Mouse (Mus musculus): ENCODE measurements around the gene Slc46a2. TPM values are rescaled to one million over a fixed set of nuclear protein-coding genes. Genes with fewer than 3 reads are reported as not detected.

Slc46a2 gene
- polyA plus RNA-seq, 1 experiment from 2014 or later = not detected

DNA sequence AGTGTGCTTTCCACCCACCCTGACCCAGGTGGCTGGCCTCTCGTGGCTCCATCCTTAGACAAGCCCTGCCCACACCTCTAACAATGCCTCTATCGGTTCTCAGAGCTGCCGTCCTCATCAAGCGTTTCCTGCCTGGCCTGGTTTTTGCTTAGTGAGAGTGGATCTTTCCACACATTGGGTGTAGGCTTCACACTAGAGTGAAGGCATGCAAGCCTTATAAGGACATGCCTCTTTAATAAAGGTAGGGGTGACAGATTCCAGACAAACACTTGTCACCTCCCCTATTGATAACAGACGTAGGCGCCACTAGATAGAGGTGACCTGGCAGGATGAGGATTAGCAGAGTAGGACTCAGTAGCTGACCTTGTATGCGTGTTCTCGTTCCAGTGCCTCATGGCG lies 16.3 kb downstream of the Slc46a2 start:
- H3K27ac ChIP-seq = no peak overlapping the region
- no peaks in the 10 kb centered on the region for H3K79me2 ChIP-seq (ENCODE audit: inconsistent target)
- WGBS (ENCODE audit: missing documents) = 95% methylated on average over 9 of the region's 9 CpGs
- H3K36me3 ChIP-seq (ENCODE audit: inconsistent target) = peaks cover 87% of the 10 kb centered on the region
- H3K4me3 ChIP-seq (ENCODE audit: inconsistent target) = no peak overlapping the region

- over 99% methylated on average over 12 of the region's 12 CpGs for WGBS (ENCODE audit: missing documents)
- H3K36me3 ChIP-seq (ENCODE audit: inconsistent target) = peaks cover 93% of the 10 kb centered on the region
- no peak overlapping the region for H3K4me3 ChIP-seq (ENCODE audit: inconsistent target)
Measured at GRCm38 (mm10) chr4:59897814-59898520, 16.9 kb downstream of the Slc46a2 start.

GRCm38 (mm10) chr4:59896000-59896399 lies 18.9 kb downstream of the Slc46a2 start:
- peaks cover 14% of the 10 kb centered on the region for H3K79me2 ChIP-seq (ENCODE audit: inconsistent target)
- peaks cover 99% of the 10 kb centered on the region for H3K36me3 ChIP-seq (ENCODE audit: inconsistent target)
- H3K4me3 ChIP-seq (ENCODE audit: inconsistent target) = no peak overlapping the region
- WGBS (ENCODE audit: missing documents) = 94% methylated on average over 5 of the region's 5 CpGs
- no peak overlapping the region for H3K27ac ChIP-seq

More at GRCm38 (mm10) chr4:59897814-59898520, 16.9 kb downstream of the Slc46a2 start:
- H3K27ac ChIP-seq = no peak overlapping the region
- no peaks in the 10 kb centered on the region for H3K79me2 ChIP-seq (ENCODE audit: inconsistent target)

DNA sequence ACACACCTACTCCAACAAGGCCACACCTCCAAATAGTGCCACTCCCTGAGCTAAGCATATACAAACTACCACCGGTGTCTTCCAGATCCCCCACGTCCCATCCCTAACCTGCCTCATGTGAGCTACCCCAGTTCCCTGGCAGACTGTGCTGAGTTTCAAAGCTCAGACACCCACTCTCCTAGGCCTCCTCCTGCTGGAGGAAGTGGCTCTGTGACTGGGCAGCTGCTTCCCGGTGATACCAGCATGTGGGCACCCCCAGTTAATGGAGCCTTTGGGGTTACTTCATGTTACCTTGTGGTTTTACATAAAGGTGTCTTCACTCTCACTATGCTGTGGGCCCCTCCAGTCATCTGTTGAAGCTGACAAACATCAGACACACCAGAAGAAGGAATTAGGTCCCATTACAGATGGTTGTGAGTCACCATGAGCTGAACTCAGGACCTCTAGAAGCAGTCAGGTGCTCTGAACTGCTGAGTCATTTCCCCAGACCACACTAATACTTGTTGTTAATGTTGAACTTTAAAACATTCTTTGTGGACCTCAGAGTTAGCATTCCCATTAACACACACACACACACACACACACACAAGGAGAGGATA lies 19.8 kb downstream of the Slc46a2 start:
- Histone ChIP-seq H3K4me3 (ENCODE audit: inconsistent target) (no peak overlapping the region), H3K79me2 (ENCODE audit: inconsistent target) (peaks cover 23% of the 10 kb centered on the region), H3K27ac (peak overlapping the region; percentile 22), H3K36me3 (ENCODE audit: inconsistent target) (peaks cover 98% of the 10 kb centered on the region)
- 31% methylated on average over 3 of the region's 3 CpGs for WGBS (ENCODE audit: missing documents)

- Histone ChIP-seq H3K27ac (no peak overlapping the region), H3K79me2 (ENCODE audit: inconsistent target) (peaks cover 30% of the 10 kb centered on the region), H3K4me3 (ENCODE audit: inconsistent target) (no peak overlapping the region), H3K36me3 (ENCODE audit: inconsistent target) (peaks cover 92% of the 10 kb centered on the region)
- 91% methylated on average over 8 of the region's 8 CpGs for WGBS (ENCODE audit: missing documents)
Measured at GRCm38 (mm10) chr4:59894415-59894814, 20.4 kb downstream of the Slc46a2 start.

- Histone ChIP-seq H3K79me2 (ENCODE audit: inconsistent target) (peaks cover 47% of the 10 kb centered on the region), H3K36me3 (ENCODE audit: inconsistent target) (peaks cover 75% of the 10 kb centered on the region), H3K4me3 (ENCODE audit: inconsistent target) (no peak overlapping the region), H3K27ac (no peak overlapping the region)
- 94% methylated on average over 5 of the region's 5 CpGs for WGBS (ENCODE audit: missing documents)
Measured at GRCm38 (mm10) chr4:59892731-59893130, 22.1 kb downstream of the Slc46a2 start.

DNA sequence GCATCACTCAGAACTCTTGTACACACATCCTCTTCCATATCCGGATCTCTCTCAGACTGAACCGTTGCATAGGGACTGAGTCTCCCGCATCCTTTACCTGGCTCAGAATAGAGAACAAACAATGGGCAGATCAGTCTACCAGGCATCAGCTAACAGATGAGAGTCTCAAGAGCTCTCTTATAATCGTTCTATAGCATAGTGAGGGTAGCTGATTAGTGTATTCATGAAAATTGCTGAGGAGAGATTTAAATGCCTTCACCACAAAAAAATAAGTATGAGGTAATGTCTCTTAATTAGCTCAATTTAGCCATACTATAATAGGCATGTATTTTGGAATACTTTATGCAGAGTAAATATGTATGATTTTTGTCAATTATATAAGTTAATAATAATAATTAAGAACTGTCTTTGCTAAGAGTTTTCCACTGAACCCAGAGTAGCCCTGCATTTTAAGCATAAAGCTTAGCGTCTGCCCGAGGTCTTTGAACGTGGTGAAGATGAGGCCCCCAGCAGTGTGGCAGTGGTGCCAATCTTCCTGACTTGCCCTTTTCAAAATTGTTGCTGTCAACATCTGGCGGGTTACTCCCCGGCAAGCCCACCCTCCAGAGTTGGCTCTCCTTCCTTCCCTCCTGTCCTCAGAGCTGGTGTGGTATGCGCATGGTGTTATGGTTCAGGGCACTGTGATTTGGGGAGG lies 23.0 kb downstream of the Slc46a2 start:
- Histone ChIP-seq H3K4me3 (ENCODE audit: inconsistent target) (no peak overlapping the region), H3K79me2 (ENCODE audit: inconsistent target) (peaks cover 53% of the 10 kb centered on the region), H3K27ac (no peak overlapping the region), H3K36me3 (ENCODE audit: inconsistent target) (peaks cover 70% of the 10 kb centered on the region)
- 93% methylated on average over 10 of the region's 10 CpGs for WGBS (ENCODE audit: missing documents)

DNA sequence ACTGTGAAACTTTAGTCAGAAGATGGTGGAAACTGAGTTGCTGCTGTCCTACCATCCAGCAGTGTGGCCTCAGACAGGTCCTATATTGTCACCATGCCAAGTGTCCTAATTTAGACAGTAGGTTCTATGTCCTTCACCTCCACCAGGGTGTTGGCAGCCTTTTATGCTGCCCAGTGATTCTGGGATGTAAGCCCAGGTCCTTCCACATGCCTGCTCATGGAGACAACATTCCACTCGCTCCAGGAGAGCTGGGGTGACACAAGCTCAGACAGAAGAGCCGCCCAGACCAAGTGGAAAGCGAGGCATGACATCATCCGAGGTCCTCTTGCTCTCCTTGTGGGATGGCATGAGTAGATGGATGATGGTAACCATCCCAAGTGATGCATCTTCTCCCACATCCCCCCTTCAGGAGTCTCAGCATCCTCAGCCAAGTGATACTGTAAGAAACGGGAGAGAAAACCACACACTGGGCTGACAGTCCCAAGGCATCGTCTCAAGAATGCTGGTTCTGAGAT lies 24.7 kb downstream of the Slc46a2 start:
- WGBS (ENCODE audit: missing documents) = 94% methylated on average over 6 of the region's 6 CpGs
- Histone ChIP-seq H3K27ac (no peak overlapping the region), H3K4me3 (ENCODE audit: inconsistent target) (no peak overlapping the region), H3K79me2 (ENCODE audit: inconsistent target) (peaks cover 70% of the 10 kb centered on the region), H3K36me3 (ENCODE audit: inconsistent target) (peaks cover 69% of the 10 kb centered on the region)

DNA sequence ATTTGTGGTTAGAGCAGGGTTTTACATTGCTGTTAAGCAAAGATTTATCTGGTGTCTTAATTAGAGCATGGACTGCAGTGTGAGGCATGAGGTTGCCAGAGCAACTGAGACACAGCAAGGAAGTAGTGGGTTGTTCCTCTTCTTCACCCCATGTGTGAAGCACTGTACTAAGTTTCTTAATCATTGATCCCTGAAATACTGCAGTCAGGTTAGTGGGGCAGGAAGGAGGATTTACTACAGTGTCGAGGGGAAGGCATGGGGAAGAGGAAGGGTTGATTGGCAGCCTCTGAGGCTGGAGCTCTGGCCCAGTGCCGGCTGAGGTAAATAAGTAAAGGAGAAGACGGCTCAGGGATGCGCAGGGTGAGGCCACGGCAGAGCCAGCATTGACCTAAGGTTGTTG lies 26.8 kb downstream of the Slc46a2 start:
- Histone ChIP-seq H3K4me3 (ENCODE audit: inconsistent target) (no peak overlapping the region), H3K36me3 (ENCODE audit: inconsistent target) (peaks cover 70% of the 10 kb centered on the region), H3K27ac (no peak overlapping the region), H3K79me2 (ENCODE audit: inconsistent target) (peaks cover 92% of the 10 kb centered on the region)
- 46% methylated on average over 5 of the region's 5 CpGs for WGBS (ENCODE audit: missing documents)

- H3K36me3 ChIP-seq (ENCODE audit: inconsistent target) = peaks cover 70% of the 10 kb centered on the region
- H3K4me3 ChIP-seq (ENCODE audit: inconsistent target) = no peak overlapping the region
- H3K79me2 ChIP-seq (ENCODE audit: inconsistent target) = peaks cover 98% of the 10 kb centered on the region
- WGBS (ENCODE audit: missing documents) = 57% methylated on average over 5 of the region's 5 CpGs
- no peak overlapping the region for H3K27ac ChIP-seq
Measured at GRCm38 (mm10) chr4:59887011-59887410, 27.8 kb downstream of the Slc46a2 start.

GRCm38 (mm10) chr4:59886281-59886680 lies 28.6 kb downstream of the Slc46a2 start:
- Histone ChIP-seq H3K27ac (no peak overlapping the region), H3K4me3 (ENCODE audit: inconsistent target) (no peak overlapping the region), H3K36me3 (ENCODE audit: inconsistent target) (peaks cover 70% of the 10 kb centered on the region), H3K79me2 (ENCODE audit: inconsistent target) (peaks cover 98% of the 10 kb centered on the region)
- WGBS (ENCODE audit: missing documents) = 94% methylated on average over 6 of the region's 6 CpGs

DNA sequence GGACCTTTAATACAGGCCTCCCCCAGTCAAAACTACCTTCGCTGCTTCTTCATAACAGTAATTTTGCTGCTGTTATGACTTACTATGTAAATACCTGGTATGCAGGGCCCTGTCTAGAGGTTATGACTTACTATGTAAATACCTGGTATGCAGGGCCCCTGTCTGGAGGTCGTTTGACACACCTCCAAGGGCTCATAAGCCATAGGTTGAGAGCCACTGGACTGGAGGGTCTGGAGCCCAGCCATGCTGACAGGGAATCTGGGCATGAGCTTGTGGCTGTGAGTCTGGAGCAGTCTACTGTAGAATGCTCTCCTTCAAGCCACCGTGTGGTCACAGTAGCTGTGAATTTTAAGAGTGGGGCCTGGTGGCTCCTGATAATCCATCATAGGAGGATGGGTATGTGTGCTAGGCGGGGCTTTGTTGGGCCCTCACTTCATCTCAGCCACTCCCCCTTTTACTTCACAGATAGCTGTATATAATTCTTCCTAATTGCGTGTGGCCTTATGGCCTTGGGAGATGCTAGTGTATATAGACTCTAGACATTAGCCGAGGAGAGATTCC lies 30.6 kb downstream of the Slc46a2 start:
- H3K27ac ChIP-seq = no peak overlapping the region
- peaks cover 95% of the 10 kb centered on the region for H3K79me2 ChIP-seq (ENCODE audit: inconsistent target)
- peaks cover 74% of the 10 kb centered on the region for H3K36me3 ChIP-seq (ENCODE audit: inconsistent target)
- 90% methylated on average over 6 of the region's 6 CpGs for WGBS (ENCODE audit: missing documents)
- no peak overlapping the region for H3K4me3 ChIP-seq (ENCODE audit: inconsistent target)

- Histone ChIP-seq H3K4me3 (ENCODE audit: inconsistent target) (no peak overlapping the region), H3K36me3 (ENCODE audit: inconsistent target) (peaks cover 65% of the 10 kb centered on the region), H3K79me2 (ENCODE audit: inconsistent target) (peaks cover 97% of the 10 kb centered on the region), H3K27ac (no peak overlapping the region)
- WGBS (ENCODE audit: missing documents) = 90% methylated on average over 2 of the region's 2 CpGs
Measured at GRCm38 (mm10) chr4:59881210-59881609, 33.6 kb downstream of the Slc46a2 start.

DNA sequence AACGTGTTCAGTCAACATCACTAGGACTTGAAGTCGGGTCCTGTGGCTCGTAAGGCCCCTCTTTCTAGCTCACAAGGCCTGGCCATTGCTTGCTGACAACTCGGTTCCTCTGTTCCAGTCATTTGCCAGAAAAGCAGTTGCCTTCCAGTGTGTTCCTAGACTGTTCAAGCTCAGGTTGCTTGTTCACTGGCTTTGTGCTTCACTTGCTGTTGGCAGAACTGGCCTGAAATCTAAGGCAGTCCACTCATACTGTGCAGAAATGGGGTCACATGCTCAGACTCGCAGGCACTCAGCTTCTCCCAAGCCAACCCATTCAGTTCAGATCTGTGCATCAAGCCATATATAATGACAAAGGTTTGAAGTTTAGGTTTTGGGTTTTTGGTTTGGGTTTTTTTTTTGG lies 34.1 kb downstream of the Slc46a2 start:
- WGBS (ENCODE audit: missing documents) = 92% methylated on average over 5 of the region's 5 CpGs
- H3K36me3 ChIP-seq (ENCODE audit: inconsistent target) = peaks cover 60% of the 10 kb centered on the region

More for the DNA sequence above, 34.1 kb downstream of the Slc46a2 start:
- no peak overlapping the region for H3K4me3 ChIP-seq (ENCODE audit: inconsistent target)
- H3K27ac ChIP-seq = no peak overlapping the region
- peaks cover 97% of the 10 kb centered on the region for H3K79me2 ChIP-seq (ENCODE audit: inconsistent target)

Data from macrophage (primary cell).